Mouse (Mus musculus) cerebellum, postnatal 4 days (tissue): ENCODE results near the gene Sgms2.

Source experiments
- DNase-seq, 2 experiments: peaks; one replicate each; pipeline ENCODE4 v3.0.0; 2022; ENCODE audit warnings: low spot score in 2 of 2, mixed read lengths in 1 of 2

Gene Sgms2

DNA sequence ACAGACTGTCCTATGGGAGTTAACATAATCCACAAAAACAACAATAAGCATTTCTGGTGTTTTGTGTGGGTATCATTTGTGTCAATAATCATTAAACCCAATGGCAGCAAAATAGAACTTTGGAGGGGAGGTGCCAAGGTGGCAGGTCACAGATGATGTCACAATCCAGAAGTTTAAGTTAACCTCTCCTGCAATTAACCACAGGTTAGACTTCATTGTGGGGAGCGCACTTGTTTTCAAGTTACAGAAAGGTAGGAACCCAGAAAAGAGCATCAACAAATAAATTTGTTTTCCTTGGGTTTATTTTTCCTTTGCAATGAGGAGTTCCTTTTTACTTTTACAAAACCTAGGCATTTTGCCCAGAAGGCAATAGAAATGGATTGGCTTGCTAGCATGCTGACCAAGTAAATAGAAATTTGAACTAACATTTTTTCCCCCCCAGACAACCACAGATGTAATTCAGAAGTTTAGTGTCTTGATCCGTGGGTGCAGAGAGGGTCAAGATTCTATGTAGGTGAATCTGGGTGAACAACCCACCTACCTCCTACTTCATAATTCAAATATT lies at the start of gene Sgms2:
Gene Sgms2, minus strand, starts transcription at position 51 of the 565 bp plus-strand sequence.
- DNase-seq = no peak

DNA sequence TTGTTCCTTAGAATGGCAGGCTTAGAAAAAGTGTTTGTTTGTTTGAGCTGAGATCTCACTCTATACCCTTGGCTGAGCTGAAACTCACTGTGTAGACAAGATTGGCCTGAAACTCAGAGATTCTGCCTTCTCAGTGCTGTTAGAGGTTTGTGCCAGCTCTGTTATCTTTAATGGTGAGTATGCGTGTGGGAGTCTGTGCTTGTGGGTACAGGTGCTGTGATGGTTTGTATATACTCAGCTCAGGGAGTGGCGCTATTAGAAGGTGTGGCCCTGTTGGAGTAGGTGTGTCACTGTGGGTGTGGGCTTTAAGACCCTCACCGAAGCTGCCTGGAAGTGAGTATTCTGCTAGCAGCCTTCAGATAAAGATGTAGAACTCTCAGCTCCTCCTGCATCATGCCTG lies 34.0 kb upstream of the Sgms2 start:
- no peak for DNase-seq

DNA sequence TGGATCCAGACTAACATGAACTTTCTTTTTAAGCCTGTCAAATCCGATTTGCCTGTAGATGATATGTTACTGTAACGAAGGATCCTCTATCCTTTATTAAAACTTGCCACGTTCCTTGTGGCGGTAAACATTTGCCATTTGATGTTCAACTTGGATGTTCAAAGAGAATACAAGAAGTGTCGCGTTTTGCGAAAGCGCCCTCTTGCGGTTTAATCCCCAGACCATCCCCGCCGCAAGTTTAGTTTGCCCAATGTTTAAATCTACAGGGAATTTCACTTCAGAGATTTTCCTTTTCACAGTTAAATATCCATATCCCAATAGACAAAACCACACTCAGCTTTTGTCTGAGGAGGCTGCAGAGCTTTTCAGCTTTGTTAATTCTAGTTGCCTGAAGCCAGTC lies 33.6 kb upstream of the Sgms2 start:
- DNase-seq = peak in 1 of 2 experiments; percentile 32

DNA sequence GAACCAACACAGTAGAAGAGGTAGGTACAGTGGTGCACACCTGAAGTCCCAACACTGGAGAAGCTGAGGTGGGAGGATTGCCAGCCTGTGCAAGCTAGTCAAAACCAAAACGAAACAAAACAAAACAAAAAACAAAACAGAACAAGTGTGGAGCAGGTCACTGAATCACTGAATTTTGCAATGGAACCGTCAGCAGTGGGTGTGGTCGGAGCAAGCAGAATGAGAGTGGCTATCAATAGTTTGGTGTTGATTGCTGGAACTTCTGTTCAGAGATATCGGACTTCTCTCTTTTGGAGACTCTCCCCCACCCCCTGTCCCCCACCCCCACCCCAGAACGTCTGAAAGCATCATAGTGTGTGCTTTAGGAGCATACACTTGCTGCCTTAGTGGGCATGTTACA lies 33.0 kb upstream of the Sgms2 start:
- DNase-seq = no peak

DNA sequence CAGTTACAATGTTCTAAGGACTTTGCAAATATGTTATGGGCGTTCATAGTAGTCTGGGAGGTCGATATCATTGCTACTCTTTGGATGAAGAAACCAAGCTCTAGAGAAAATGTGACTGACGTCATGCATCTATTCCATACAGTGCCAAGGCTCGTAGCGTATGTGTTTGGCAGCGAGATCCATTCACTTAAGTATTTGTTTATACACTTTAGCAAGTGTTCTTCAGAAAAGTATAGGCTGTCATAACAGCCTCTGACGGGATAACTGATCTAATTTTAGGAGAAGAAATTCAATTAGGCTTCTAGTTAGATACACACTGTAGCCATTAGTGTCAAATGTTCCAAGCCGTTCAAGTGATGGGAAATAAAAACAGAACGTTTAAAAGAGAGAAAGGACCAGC lies 32.5 kb upstream of the Sgms2 start:
- no peak for DNase-seq

DNA sequence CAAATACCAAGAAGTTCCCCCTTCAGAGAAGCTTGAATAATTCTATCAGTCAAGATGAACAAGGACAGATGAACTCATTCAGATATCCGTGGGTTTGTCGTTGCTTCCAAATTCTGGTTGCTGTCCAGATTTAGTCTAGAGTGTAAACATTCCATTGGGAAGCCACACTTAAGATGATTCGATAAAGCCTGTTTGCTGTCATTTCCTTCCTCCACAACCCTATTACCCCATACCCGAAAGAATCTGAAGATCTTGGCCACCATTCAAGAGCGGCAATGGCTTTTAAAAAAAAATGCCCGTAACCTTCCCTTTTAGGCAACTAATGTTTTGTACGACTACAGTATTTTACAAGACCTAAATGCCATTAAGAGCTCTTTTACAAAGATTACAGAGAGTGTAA lies 31.0 kb upstream of the Sgms2 start:
- DNase-seq = no peak

DNA sequence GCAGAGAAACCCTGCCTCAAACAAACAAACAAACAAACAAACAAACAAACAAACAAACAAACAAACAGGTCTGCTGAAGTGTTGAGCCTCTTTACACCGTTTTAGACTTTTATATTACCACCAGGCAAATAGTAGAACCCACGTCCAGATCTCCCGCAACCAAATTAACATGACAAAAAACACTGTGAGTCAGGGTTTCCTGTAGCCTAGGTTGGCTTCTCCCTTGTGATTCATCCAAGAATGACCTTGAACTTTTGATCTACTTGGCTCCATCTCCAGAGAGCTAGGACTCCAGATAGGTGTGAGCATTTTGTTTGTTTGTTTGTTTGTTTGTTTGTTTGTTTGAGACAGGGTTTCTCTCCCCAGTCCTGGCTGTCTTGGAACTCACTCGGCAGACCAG lies 30.0 kb upstream of the Sgms2 start:
- DNase-seq = no peak

DNA sequence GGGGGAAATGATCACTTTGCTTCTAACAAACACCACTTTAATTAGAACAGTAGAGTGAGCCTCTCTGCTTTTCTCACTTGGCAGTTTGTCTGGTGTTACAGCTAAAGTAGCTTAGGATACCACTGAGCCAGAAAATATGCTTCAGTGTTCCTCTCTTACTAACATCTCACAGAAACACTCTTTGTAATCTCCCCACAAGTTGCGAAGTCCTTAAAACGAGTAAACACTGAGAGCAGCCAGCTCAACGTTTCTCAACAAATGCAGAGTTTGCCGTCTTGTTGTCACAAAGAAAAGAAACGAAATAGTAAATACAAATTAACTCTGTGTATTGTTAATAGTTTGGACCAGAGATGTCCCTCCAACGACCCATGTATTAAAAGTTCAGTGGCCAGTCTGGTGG lies 26.5 kb upstream of the Sgms2 start:
- DNase-seq = no peak

DNA sequence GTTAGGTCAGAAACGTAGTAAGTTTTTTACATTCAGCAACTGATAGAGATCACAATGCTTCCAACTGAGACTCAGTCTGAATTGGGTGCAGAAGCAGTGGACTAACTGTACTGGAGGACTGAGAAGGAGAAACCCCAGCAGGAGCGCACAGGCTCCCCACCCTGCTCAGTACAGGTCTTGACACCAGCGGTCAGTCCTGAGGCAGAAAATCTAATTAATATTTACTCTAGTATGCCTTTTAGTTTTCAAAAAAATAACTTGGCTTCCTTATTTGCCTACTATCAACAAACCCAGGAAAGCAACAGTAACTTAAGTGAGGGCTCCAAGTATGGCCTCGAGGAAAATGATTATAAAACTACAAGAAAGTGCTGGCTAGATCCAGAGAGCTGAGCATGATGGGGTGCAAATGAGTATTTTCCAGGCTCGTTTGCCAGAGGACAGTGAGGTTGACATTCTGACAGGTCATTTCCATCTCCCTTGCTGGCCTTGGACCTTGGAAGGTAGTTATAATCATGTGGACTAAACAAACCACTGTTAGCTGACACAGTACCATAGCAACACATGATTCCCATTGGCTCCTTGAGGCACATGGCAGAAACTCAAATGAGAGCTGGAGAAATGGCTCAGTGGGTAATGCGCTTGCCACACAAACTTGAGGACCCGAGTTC lies 25.3 kb upstream of the Sgms2 start:
- no peak for DNase-seq

DNA sequence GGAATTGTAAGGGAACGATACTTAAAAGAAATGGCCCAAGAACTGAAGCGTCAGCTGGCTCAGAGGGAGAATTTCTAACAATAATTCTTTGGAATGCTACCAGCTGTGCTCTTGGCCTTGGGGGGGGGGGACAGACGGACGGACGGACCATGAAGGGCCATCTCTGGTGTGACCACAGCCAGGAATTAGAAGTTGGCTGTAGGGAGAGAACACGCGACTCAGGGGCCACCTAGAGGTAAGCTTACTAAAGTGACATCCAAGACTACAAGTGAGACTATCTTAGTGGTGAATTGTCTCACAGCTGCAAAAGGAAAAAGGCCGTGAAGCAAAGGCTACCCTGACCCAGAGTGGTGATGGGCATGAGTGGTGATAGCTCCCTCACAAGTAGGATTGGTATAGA lies 20.4 kb upstream of the Sgms2 start:
- no peak for DNase-seq

DNA sequence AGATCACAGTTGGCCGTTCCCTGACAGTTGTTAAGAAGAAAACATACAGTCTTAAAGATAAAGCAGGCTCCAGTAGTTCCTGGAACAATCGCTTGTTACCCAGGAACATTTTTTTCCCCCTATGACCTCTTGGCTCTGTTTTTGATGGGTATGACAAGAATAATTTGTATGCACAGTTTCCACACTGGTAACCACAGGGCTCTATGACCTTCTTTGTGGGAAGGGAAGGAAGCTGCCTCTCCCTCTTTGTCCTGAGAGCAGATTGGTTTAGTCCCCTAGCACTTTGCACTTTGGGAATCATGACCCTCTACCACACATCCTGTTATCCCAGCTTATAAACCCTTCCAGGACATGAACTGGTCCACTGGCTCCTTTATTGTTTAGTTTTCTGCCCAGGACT lies 16.8 kb upstream of the Sgms2 start:
- DNase-seq = no peak

DNA sequence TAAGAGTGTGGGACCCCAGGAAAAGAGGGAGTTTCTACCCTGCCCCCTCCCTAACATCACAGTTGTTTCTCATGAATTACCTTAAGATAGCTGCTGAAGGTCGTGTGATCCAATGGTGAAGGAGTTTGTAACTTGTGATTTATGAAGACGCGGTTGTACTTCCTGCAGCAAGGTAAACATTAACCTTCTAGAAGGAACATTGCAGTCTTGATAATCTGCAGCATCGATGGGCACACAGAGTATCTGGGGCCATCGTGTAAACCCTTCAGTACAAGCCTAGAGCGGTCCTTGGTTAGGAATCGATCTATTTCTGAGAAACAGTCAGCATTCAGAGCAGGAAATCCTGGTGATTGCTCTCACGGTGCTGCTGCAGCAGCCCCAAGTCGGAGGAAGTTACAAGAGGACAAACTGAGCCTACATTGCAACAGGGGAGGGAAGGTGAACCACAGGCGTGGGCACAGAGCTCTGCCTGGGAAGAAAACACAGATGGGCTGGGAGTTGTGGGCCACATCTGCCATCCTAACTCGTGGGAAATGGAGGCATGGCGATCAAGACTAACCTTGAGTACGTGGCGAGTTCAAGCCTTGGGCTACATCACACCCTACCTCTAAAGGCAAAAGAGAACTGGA lies 13.5 kb upstream of the Sgms2 start:
- DNase-seq = no peak

DNA sequence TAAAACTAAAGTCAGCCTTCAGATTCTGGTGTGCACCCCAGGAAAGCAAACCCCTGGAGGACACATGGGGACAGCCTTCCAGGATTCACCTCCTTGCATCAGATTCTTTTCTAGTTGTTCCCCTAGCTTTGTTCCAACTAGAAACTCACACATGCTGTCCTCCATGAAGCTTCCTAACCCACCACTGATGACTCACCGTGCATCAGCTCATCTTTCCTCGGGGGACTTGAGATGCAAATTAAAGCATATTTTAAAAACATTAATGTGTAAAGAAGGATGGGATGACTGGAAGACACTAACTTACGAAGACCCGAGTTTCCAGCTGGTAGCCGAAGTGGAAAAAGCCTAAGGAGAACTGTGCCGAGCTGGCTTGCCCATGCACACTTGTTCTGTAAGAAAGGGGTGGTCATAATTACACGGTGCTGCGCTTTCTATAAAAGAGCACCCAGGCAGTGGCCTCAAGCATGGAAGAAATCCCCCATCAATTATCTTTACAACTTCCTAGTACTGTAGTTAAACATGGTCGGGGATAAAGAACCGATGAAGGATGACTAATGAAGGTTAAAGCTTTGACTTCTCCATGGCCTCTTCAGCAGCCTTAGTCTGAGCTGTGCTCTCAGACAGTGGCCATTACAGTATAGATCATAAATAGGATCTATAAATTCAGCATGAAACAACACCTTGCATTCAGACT lies 10.6 kb upstream of the Sgms2 start:
- DNase-seq = no peak

DNA sequence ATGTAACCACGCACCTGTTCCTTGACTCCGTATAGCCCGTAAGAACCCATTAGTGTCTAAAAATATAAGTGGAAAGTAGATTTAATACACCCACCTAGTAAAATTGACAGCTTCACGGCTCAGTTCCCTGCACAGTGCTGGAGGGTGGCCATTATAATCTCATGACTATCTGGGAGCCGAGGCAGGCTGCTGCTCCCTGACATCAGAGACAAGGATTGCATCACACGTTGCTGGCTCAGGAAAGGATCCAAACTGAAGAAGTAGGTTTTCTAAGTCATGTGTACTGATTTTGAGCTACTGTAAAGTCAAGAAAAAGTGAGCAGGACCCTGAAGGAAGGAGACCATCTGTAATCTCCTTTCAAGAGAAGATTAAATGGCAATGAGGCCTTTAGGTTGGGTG lies 8.4 kb upstream of the Sgms2 start:
- no peak for DNase-seq

DNA sequence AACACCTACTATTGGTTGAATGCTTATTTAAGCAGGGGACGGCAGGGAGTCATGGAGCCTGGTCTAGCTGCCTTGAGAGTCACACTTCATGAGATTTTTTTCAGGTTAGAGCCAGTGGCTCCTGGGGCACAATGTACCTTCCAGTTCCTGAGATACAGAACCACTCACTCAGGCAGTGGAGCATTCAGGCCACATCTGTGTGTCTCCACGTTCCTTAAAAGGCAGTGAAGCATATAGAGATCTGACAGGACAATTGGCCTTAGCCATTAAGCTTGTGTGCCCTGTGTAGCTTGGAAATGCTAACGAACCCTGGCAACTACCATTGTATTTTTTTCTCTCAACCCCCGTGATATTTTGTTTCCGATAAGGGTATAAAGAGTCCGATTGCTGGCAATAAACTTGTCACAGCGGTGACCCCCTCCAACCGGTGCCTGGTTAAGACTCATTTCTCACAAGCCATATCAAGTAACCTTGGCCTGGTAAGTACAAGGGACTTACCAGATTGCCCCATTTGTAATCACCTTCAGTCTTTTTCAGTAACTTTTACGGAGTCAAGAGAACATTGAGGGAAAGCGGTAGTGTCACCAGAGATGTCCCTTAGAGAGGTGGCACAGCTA lies 5.4 kb upstream of the Sgms2 start:
- no peak for DNase-seq

DNA sequence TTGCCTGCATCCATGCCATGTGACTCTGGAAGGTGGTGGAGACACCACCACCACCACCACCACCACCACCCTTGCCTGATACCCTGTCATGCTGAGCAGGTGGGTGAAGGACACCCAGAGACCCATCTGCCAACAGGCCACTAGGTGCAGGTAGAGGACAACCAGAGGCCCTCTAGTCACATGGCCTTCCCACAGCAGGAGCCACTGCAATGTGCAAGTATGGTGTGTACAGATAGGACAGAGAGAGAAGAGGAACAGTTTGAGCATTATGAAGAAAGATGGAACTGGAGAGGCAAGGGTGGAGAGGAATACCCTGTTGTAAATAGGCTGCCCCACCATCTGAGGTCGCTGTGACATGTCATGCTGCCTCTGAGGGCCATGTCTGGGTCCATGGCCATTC lies 3.9 kb upstream of the Sgms2 start:
- no peak for DNase-seq

DNA sequence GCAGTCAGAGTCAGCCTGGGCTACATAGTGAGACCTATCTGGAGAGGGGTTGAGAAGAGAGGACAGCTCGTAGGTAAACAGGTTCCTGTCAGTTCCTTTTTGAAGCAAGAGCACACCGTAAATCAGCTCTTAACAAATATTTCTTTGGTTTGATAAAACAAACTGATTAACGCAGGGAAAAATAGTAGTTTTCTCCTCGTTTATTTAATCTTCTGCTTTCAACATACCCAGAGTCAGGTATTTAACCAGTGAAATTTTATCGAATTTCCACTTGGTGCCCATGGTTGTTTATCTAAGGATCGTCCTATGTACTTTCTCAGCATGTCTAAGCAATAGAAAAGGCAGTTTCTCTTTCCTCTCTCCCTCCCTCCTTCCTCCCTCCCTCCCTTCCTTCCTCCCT lies 2.0 kb upstream of the Sgms2 start:
- no peak for DNase-seq

DNA sequence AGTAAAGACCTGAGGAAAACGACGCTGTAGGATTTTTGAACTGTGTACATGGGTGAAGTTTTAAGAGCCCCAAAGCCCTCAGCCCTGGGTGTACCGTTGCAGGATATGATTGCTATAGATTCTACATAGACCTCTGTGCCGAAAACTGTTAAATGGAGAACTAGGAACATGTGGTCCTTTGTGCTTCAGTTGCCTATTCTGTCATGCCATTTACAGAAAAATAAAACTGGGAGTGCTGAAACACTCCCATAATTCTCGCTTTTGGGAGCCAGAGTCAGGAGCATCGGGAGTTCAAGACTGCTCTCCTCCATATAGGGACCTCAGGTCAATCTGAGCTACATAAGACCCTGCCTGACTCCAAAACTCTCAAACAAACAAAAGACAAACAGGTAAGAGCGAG lies 769 bp upstream of the Sgms2 start:
- no peak for DNase-seq

DNA sequence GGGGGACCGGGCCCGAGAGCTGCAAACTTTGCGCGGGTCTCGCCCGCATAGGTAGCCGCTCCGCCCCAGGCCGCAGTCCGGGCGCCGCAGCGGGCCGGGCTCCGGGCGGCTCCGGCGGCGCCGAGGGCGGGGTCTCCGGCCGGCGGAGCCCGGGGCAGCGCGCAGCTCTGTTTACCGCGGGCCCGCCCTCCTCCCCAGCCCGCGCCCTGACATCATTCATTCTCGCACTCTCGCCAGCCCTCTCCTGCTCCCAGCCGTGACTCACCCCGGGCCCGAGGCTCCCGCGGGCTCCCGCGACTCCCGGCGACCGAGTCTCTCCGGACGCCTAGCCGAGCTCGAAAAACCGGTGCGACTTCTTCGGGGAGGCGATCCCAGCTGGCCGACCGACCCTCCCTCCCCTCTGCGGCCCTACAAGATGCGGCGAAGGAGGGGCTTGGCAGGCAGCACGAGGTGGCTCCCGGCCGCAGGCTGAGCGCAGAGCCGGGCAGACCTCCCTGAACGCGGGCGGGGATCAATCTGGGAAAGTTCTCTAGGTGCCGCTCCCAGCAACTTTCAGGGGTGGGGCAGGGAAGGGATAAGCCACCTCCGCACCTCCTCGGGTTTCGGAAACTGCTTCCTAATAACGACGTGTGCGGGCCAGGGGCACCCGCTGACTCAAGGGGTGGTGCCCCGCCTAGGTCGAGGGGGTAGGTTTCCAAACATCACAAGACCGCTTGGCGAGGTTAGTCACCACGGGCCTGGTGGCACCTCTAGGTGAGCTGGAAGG lies 885 bp downstream of the Sgms2 start:
- DNase-seq = peak; percentile 25 to 26

DNA sequence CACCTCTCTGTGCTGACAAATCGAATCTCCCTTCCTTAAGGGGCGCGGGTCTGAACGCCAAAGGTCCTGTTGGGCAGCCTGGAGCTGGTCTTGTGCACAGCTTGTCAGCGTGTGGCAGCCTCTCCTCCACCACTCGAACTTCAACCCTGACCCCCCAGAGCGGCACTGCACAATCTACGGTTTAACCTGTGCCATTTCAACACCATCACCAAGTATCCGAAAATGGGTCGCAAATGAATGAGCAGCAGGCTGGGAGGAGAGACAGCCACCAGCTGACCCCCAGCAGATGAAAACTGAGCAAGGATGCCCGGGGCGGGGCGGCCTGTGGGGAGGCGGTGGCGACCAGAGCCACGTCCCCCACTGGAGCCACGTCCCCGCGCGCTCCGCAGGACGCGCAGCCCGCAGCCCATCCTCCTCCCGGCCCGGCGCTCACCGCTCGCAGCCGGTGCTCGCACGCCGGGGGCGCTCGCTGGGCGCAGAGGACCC lies 1.5 kb downstream of the Sgms2 start:
- peak in 1 of 2 experiments; percentile 24 for DNase-seq

DNA sequence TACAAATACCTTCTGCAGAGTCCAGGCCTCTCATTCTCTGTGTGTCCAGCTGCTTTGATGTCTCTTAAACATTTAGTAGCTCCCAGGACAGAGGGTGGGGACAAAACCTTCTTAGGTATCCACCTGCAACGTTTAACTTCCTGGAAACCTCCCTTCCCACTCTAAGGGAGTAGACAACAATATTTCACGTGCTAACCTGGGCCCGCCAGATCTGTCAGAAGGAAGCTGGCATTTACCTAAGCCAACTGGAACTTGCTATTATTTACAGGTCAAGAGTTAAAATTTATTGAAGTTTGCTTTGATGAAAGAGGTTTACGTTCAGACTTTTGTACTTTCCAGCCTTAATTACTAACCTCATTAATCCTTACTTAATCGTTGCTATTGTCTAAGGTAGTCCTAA lies 2.2 kb downstream of the Sgms2 start:
- no peak for DNase-seq

DNA sequence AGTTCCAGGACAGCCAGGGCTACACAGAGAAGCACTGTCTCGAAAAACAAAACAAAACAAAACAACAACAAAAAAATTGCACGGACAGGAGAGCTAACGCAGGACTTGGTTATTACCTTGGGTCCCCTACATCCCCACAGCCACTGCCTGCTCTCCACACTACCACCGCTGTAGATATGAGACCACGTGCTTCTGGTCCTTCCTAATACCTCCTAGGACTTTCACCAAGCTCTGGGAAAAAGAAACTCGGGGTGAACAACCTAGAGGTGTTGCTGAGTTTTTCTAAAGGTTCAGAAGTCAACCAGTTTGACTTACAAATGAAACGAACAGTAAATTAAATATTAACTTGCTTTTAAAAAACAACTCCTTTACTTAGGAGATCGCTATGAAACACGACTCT lies 2.8 kb downstream of the Sgms2 start:
- no peak for DNase-seq
